8 mouse cellular contexts compared by ENCODE assay signal in the genomic region with DNA sequence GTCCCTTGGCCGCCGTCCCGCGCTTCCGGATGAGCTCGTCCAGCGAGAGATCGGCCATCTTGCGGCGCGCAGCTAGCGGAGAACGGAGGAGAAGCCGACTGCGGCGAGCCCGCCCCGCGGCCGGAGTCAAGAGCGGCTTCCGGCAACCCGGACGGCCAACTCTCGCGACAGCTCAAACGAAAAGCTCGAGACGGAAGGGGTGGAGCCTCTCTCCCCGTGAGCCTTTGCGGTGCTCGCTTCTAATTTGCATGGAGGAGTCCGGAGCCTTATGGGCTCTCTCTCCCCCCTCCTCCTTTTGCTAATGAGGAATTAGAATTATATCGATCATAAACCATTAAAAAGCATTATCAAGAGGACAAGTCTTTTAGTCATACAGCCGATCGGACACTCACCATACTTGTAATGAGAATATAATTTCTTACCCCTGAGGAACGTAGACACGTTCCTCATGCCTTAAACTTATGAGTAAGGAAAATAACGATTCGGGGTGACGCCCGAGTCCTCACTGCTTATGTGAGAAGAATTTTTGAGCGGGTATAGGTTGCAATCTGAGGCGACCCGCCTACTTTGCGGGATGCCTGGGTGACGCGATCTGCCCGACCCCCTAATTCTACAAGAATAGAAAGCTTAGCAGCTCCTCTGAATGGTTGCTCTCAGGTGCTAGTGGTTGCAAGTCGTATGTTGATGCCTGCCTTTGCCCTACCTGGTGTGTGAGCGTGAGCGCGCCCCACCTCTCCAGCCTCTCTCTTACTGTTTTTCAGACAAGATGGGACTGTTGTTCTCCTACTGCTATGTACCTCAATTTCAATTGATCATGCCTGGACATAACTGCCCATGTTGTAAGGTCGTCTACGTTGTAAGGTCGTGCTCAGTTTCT. TPM values are rescaled to one million over a fixed set of nuclear protein-coding genes. Genes with fewer than 3 reads are reported as not detected.
A peak's percentile ranks its signal among the peaks of the same experiment; 100 is the strongest.
DNase-seq lines count a peak whose midpoint lies in the region; ATAC-seq lines count a peak whose summit lies in the region.

TSS of gene Poldip3 (minus strand) at position 189 of the 877 bp plus-strand sequence.

- H3K9me3 ChIP-seq in intestine, embryonic 14.5 days (ENCODE audit: control insufficient read depth, low read length), result no peaks in the 10 kb centered on the region

- H3K27ac ChIP-seq in intestine, embryonic 14.5 days (ENCODE audit: low read depth), result peak within 1 kb of the TSS; percentile 95

- intact Hi-C loops in left cerebral cortex, postnatal 14 days (cut with DNase I), result loop anchor here (10.0 kb wide), 1 partner anchor 365 kb away; the partner anchor contains the start of gene Ttll1

- peaks cover 8% of the 10 kb centered on the region for H3K4me1 ChIP-seq in intestine, embryonic 14.5 days (replicated peaks; ENCODE audit: control insufficient read depth, insufficient read depth, low read length)

- DNase-seq in adrenal gland, adult (ENCODE audit: inconsistent age in 2 of 2, low spot score in 1 of 2), result peak; percentile 98 to 100
- peak; percentile 99 for DNase-seq in embryo, embryonic 10.5 days (ENCODE audit: low spot score)
- peak; percentile 95 for DNase-seq in gastrocnemius, postnatal 25 days
- DNase-seq in intestine, embryonic 14.5 days (ENCODE audit: low spot score), result peak; percentile 98
- DNase-seq in left cerebral cortex, postnatal 14 days (ENCODE audit: low spot score in 2 of 2), result peak; percentile 98 to 99
- DNase-seq in mesoderm, embryonic 11.5 days (ENCODE audit: low read depth, low spot score), result peak; percentile 99
- DNase-seq in right cerebral cortex, postnatal 36 days (ENCODE audit: low spot score in 2 of 2), result peak; percentile 95 to 96
- DNase-seq in yolk sac, embryonic 10.5 days (ENCODE audit: low spot score), result peak; percentile 97

- H3K36me3 ChIP-seq in intestine, embryonic 14.5 days (ENCODE audit: control insufficient read depth, insufficient read depth, low read length), result peaks cover 19% of the 10 kb centered on the region

- ATAC-seq in intestine, embryonic 14.5 days (replicated peaks; ENCODE audit: low FRiP score, low TSS enrichment, low read depth), result peak; percentile 94

- H3K9ac ChIP-seq in intestine, embryonic 14.5 days (ENCODE audit: low read length), result peak within 1 kb of the TSS; percentile 95

- H3K4me2 ChIP-seq in intestine, embryonic 14.5 days (ENCODE audit: low read length), result peak within 1 kb of the TSS; percentile 90

- H3K4me3 ChIP-seq in intestine, embryonic 14.5 days (ENCODE audit: low read depth, low read length), result peak within 1 kb of the TSS; percentile 83

- WGBS in intestine, embryonic 14.5 days, result under 1% methylated on average over 56 of the region's 56 CpGs

- no peaks in the 10 kb centered on the region for H3K27me3 ChIP-seq in intestine, embryonic 14.5 days (replicated peaks; ENCODE audit: control insufficient read depth, insufficient read depth, low read length)

RNA-seq across cellular contexts. Expression of gene Poldip3, which starts in this region (rescaled TPM):
- total RNA-seq in gastrocnemius, postnatal 25 days (2021), result 10 to 100 TPM; 16.7 to 16.9 TPM
- polyA plus RNA-seq in intestine, embryonic 14.5 days (2014; fragmentation: Nextera tagmentation; extraction: Ambion mirVana), result 145 and 150 TPM in 2 replicates
- 10 to 100 TPM; 84.2 to 88.4 TPM for total RNA-seq in left cerebral cortex, postnatal 14 days (2021)

Comparison
In these comparisons a context has a peak if more than half of its experiments do, and no peak if none do; other contexts are left out.
1. Peak in every context shown above with its lines: DNase-seq, ATAC-seq, H3K4me3 ChIP-seq and H3K27ac ChIP-seq.
2. RNA of gene Poldip3 (total RNA-seq): 84.2 to 88.4 TPM in left cerebral cortex, postnatal 14 days; 16.7 to 16.9 TPM in gastrocnemius, postnatal 25 days; every median in the first group is over 4 times any median in the second.